Mouse (Mus musculus): Measurements from ENCODE around the gene Syne3. TPM values are rescaled to one million over a fixed set of nuclear protein-coding genes. Genes with fewer than 3 reads are reported as not detected.

Gene Syne3
- total RNA-seq, 2 experiments from 2014 or later, result 1.1 to 1.4 TPM

GRCm38 (mm10) chr12:104986001-104986400 lies 23.6 kb downstream of the Syne3 start:
- DNase-seq (ENCODE audit: low spot score in 2 of 2), result no peak
- intact Hi-C loops (cut with DNase I), result no loop called here

- intact Hi-C loops (cut with DNase I), result no loop called here
- no peak for DNase-seq (ENCODE audit: low spot score in 2 of 2)
Observed at GRCm38 (mm10) chr12:104985088-104985487, 24.5 kb downstream of the Syne3 start.

GRCm38 (mm10) chr12:104983476-104983875 lies 26.1 kb downstream of the Syne3 start:
- intact Hi-C loops (cut with DNase I), result no loop called here
- no peak for DNase-seq (ENCODE audit: low spot score in 2 of 2)

GRCm38 (mm10) chr12:104978943-104979723 lies 30.5 kb downstream of the Syne3 start:
- intact Hi-C loops (cut with DNase I), result no loop called here
- no peak for DNase-seq (ENCODE audit: low spot score in 2 of 2)

- intact Hi-C loops (cut with DNase I), result no loop called here
- no peak for DNase-seq (ENCODE audit: low spot score in 2 of 2)
Observed at GRCm38 (mm10) chr12:104978420-104978819, 31.2 kb downstream of the Syne3 start.

GRCm38 (mm10) chr12:104976903-104977302 lies 32.7 kb downstream of the Syne3 start:
- DNase-seq (ENCODE audit: low spot score in 2 of 2), result peak in 1 of 2 experiments; percentile 38
- intact Hi-C loops (cut with DNase I), result no loop called here

GRCm38 (mm10) chr12:104976331-104976817 lies 33.2 kb downstream of the Syne3 start:
- no peak for DNase-seq (ENCODE audit: low spot score in 2 of 2)
- intact Hi-C loops (cut with DNase I), result no loop called here

- intact Hi-C loops (cut with DNase I), result no loop called here
Observed at GRCm38 (mm10) chr12:104972860-104973259, 36.7 kb downstream of the Syne3 start.

GRCm38 (mm10) chr12:104969618-104970017 lies 40.0 kb downstream of the Syne3 start:
- intact Hi-C loops (cut with DNase I), result no loop called here
- DNase-seq (ENCODE audit: low spot score in 2 of 2), result no peak

More at GRCm38 (mm10) chr12:104972860-104973259, 36.7 kb downstream of the Syne3 start:
- DNase-seq (ENCODE audit: low spot score in 2 of 2), result no peak

- intact Hi-C loops (cut with DNase I), result no loop called here
- no peak for DNase-seq (ENCODE audit: low spot score in 2 of 2)
Observed at GRCm38 (mm10) chr12:104969177-104969576, 40.4 kb downstream of the Syne3 start.

- intact Hi-C loops (cut with DNase I), result loop anchor here (5.0 kb wide), 1 partner anchor 42 kb away; the partner anchor contains the start of gene Syne3
Observed at GRCm38 (mm10) chr12:104964953-104965911, 44.4 kb downstream of the Syne3 start.

GRCm38 (mm10) chr12:104960421-104960820 lies 49.2 kb downstream of the Syne3 start:
- intact Hi-C loops (cut with DNase I), result loop anchor here (5.0 kb wide), 1 partner anchor 47 kb away; the partner anchor contains the start of gene Syne3
- DNase-seq (ENCODE audit: low spot score in 2 of 2), result no peak

More at GRCm38 (mm10) chr12:104964953-104965911, 44.4 kb downstream of the Syne3 start:
- peak in 1 of 2 experiments; percentile 12 for DNase-seq (ENCODE audit: low spot score in 2 of 2)

GRCm38 (mm10) chr12:104959966-104960365 lies 49.6 kb downstream of the Syne3 start:
- intact Hi-C loops (cut with DNase I), result loop anchor here (5.0 kb wide), 1 partner anchor 47 kb away; the partner anchor contains the start of gene Syne3
- DNase-seq (ENCODE audit: low spot score in 2 of 2), result no peak

GRCm38 (mm10) chr12:104958263-104958662 lies 51.3 kb downstream of the Syne3 start:
- DNase-seq (ENCODE audit: low spot score in 2 of 2), result peak in 1 of 2 experiments; percentile 12
- intact Hi-C loops (cut with DNase I), result no loop called here

- no peak for DNase-seq (ENCODE audit: low spot score in 2 of 2)
Observed at GRCm38 (mm10) chr12:104957165-104957564, 52.4 kb downstream of the Syne3 start.

GRCm38 (mm10) chr12:104956406-104956805 lies 53.2 kb downstream of the Syne3 start:
- no peak for DNase-seq (ENCODE audit: low spot score in 2 of 2)

More at GRCm38 (mm10) chr12:104957165-104957564, 52.4 kb downstream of the Syne3 start:
- intact Hi-C loops (cut with DNase I), result loop anchor here (2.0 kb wide), 1 partner anchor 476 kb away; no protein-coding TSS in a partner anchor

GRCm38 (mm10) chr12:104955003-104955800 lies 54.4 kb downstream of the Syne3 start:
- no peak for DNase-seq (ENCODE audit: low spot score in 2 of 2)
- intact Hi-C loops (cut with DNase I), result no loop called here

More at GRCm38 (mm10) chr12:104956406-104956805, 53.2 kb downstream of the Syne3 start:
- intact Hi-C loops (cut with DNase I), result loop anchor here (2.0 kb wide), 1 partner anchor 476 kb away; no protein-coding TSS in a partner anchor

- intact Hi-C loops (cut with DNase I), result no loop called here
- DNase-seq (ENCODE audit: low spot score in 2 of 2), result peak; percentile 33 to 44
Observed at GRCm38 (mm10) chr12:104953941-104954340, 55.7 kb downstream of the Syne3 start.
